Mouse (Mus musculus): ENCODE data around the gene Mbd3.

The Mbd3 gene

GRCm38 (mm10) chr10:80397524-80398173, 1.7 kb downstream of the Mbd3 start:
- no peak for DNase-seq (ENCODE audit: extremely low read depth, low read depth)

DNA sequence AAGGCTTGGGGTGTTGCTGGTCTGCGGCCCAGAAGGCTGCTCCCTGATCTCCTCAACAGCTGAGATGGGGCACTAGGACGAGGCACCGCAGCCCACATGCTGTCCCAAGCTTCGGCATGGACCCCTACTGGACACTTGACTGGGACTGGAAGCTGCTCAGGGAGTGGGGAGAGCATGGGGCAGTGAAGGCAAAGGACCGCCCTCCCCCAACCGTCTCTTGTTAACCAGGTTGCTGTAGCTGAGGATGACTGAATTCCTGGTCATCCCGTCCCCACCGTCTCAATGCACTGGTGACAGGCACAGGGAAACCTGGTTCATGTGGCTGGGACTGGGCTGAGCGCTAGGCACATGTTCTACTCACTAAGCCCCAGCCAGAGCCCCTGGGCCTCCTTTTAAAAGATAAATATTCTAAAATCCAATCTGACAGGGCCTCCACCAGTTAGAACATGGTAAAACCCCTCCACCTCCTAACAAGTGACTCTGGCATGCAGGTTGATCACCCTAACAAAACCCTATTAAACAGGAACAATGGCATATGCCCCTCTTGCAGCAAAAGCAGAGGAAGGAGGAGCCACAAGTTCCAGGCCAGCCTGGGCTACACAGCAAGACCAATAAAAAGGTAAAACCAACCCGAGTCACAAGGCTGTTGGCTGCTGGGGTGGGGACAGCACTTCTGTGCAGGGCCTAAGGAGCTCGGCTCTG, 2.4 kb downstream of the Mbd3 start:
- DNase-seq (ENCODE audit: extremely low read depth, low read depth) = no peak

GRCm38 (mm10) chr10:80395025-80395627, 4.2 kb downstream of the Mbd3 start:
- no peak for DNase-seq (ENCODE audit: extremely low read depth, low read depth)

GRCm38 (mm10) chr10:80392687-80393086, 6.7 kb downstream of the Mbd3 start:
- no peak for DNase-seq (ENCODE audit: extremely low read depth, low read depth)

- DNase-seq (ENCODE audit: extremely low read depth, low read depth) = no peak
These were observed 8.7 kb downstream of the Mbd3 start for GRCm38 (mm10) chr10:80390697-80391096.

- DNase-seq (ENCODE audit: extremely low read depth, low read depth) = no peak
These were observed 10.1 kb downstream of the Mbd3 start for GRCm38 (mm10) chr10:80389185-80389708.

GRCm38 (mm10) chr10:80388731-80389130, 10.6 kb downstream of the Mbd3 start:
- no peak for DNase-seq (ENCODE audit: extremely low read depth, low read depth)

DNA sequence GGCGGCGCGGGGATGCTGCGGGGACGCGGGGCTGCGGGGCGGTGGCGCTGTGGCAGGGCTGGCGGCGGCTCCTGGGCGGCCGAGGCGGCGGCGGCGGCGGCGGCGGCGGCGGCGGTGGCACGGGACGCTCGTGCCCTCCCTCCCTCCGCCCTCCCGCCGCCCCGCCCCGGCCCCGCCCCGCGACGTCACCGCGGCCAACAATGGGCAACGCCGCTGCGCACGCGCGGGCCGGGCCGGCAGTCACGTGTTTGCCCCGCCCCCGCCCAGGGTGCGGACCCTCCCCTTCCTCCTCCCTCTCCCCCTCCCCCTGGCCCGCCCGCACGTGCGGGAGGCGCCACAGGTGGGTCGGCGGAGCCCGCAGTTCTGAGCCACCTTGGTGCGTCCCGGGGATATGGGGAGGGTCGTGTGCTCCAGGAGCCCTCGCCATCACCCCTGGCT, 11.8 kb downstream of the Mbd3 start, which contains the start of gene Mex3d:
Mex3d (minus strand) TSS at position 138 of the 438 bp plus-strand sequence.
- DNase-seq (ENCODE audit: extremely low read depth, low read depth) = no peak

DNA sequence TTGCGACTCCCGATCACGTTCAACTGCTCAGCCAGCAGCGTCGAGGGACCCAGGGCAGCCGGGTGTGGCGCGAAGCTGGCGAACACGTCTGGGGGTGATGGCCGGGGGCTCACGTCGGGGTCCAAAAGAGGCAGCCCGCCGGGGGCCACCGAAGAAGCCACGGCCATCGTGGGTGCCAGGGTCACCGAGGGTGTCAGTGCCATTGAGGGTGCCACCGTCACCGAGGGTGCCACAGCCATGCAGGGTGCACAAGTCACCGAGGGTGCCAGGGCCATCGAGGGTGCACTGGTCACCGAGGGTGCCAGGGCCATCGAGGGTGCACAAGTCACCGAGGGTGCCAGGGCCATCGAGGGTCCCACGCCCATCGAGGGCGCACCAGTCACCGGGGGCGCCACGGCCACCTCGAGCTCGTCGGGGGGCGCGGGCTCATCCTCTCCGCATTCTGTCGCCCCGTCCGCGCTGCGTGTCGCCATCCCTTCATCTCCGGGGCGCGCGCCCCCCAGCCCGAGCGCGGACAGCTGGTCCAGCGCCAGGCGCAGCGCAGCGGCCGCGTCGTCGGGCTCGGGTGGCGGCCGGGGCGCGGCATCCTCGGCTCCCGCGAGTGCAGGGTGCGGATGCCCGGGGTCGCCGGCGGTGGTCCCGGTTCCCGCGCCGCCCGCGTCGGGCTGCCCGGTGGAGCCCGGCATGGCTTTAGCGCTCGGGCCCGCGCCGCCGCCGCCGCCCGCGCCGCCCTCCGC, 12.4 kb downstream of the Mbd3 start:
- DNase-seq (ENCODE audit: extremely low read depth, low read depth) = no peak

DNA sequence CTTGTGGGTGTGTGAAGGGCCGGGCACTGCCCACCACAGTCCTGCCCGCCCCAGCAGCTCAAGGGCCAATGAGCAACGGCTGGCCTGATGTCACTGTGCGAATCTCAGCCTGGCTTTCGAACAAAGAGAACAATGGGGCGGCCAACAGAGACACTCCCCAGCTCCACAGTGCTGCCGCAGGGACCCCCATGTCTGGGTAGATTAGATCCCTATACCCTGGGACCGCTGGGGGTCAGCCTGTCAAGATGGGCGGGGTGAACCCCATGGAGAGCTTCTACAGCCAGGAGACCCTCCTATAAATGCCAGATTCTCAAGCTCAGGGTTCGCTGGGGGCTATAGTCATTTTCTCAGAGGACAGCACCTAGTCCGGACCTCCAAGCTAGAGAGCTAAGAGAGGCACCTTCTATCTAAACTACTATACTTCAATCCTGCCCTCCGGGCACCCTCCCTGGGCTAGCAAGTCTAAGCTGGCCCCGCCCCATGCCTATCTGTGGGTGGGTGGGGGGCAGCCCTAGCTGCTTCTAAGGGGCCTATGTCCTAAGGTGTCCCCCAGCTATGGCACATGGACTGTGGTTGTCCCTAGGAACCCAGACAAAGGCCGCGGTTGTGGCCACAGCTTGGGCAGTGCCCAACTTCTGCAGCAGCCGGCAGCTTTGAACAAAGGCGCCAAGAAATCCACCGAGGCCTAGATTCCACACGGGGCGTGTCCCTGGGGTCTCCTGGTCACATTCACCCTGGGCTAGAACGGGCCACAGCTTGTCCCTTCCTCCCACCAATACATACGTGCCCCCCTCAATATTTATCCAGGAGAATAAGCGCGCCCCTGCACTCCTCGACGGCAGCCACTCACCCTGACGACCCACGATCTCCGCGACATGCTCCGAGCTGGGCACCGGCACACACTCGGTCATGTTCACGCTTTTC, 13.3 kb downstream of the Mbd3 start:
- no peak for DNase-seq (ENCODE audit: extremely low read depth, low read depth)

GRCm38 (mm10) chr10:80385310-80385709, 14.0 kb downstream of the Mbd3 start:
- no peak for DNase-seq (ENCODE audit: extremely low read depth, low read depth)

DNA sequence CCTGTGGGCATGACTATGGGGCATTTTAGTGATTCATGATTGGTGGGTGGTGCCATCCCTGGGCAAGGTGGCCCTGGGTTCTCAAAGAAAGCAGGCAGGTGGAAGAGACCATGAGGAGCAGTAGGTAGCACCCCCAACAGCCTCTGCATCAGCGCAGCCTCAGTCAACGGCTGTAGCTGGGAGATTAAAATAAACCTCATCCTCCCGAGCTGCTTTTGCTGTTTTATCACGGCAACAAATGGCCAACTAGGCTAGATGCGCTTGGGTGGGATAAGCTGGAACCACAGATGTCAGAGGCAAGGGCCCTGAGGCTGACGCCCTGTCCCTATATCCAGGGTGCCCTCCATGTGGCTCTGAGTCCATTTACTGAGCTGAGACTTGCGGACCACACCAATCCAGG, 14.6 kb downstream of the Mbd3 start:
- DNase-seq (ENCODE audit: extremely low read depth, low read depth) = no peak

DNA sequence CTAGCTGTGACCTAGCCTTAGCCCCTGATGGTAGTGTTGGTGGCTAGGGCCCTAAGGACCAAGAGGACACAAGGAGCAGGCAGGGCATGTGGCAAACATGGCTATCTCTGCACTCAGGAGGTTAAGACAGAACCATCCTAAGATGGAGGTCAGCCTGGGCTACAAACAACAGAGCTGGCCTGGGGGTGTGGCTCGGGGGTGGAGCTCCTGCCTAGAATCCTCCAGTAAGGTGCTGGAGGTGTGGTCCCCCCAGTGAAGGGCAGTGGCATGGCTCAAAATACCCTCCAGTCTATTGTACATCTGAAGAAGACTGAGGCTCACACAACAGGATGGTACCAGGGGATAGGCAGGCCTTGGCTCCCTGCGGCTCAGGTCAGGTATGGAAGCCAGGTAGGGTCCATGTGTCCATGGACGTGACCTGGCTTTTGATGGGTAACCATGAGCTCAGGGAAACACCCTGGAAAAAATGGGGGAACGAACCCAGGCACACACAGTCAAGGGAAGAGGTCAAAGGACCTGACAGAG, 15.2 kb downstream of the Mbd3 start:
- no peak for DNase-seq (ENCODE audit: extremely low read depth, low read depth)

DNA sequence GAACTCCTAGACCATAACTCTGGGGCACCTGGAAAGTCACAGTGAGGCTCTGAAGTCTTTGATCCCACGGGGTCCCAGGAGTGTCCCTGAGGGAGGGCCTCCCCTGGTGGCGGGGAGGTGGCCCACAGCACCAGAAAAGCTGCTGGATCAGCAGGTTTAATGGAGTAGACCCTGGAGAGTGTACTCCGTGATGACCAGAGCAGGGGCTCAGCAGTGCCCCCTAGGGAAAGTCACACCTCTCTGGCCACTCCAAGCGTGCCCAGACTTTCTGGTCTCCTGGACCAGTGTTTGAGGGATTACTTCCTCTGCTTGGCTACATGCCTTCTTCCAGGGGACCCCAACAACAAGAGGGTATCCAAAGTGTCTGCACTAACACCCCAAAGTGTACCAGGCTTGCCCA, 15.9 kb downstream of the Mbd3 start:
- DNase-seq (ENCODE audit: extremely low read depth, low read depth) = no peak

- no peak for DNase-seq (ENCODE audit: extremely low read depth, low read depth)
These were observed 16.5 kb downstream of the Mbd3 start for GRCm38 (mm10) chr10:80382641-80383365.

DNA sequence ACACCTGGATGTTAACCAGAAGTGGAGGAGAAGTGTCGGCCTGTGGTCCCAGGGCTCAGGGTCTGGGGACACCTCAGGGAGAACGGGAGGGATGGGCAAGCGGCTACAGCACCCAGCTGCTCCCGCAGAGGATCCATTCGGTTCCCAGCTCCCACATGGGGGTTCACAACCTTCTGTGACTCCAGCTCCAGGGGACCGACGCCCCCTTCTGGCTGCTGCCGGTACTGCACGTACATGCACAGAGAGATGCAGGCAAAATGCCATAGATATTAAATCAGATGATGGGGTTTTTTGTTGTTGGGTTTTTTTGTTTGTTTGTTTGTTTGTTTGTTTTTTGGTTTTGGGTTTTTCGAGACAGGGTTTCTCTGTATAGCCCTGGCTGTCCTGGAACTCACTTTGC, 21.6 kb downstream of the Mbd3 start:
- no peak for DNase-seq (ENCODE audit: extremely low read depth, low read depth)

- DNase-seq (ENCODE audit: extremely low read depth, low read depth) = peak; percentile 78
These were observed 23.2 kb downstream of the Mbd3 start for GRCm38 (mm10) chr10:80376160-80376559.

- peak; percentile 68 for DNase-seq (ENCODE audit: extremely low read depth, low read depth)
These were observed 25.3 kb downstream of the Mbd3 start for GRCm38 (mm10) chr10:80374063-80374462.

GRCm38 (mm10) chr10:80372706-80373105, 26.6 kb downstream of the Mbd3 start:
- DNase-seq (ENCODE audit: extremely low read depth, low read depth) = no peak

DNA sequence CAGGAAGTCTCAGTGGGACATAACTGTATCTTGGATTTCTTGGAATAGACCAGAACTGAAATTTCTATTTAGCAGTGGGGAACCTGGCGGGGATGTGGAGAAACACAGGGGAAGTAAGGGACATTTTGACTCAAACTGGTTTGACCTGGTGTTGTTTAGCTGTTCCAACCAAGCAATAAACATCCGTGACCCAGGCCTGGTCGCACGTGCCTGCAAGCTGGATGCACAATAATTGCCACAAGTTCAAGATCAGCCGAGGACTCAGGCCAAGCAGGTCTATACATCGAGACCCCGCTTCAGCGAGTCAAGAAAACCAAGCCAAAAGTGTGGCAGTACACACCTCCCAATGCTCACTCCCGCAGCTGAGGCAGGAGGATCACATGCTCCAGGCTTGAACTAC, 27.4 kb downstream of the Mbd3 start:
- no peak for DNase-seq (ENCODE audit: extremely low read depth, low read depth)
